Comparison of ENCODE assay signal across 10 mouse cellular contexts in the genomic region with DNA sequence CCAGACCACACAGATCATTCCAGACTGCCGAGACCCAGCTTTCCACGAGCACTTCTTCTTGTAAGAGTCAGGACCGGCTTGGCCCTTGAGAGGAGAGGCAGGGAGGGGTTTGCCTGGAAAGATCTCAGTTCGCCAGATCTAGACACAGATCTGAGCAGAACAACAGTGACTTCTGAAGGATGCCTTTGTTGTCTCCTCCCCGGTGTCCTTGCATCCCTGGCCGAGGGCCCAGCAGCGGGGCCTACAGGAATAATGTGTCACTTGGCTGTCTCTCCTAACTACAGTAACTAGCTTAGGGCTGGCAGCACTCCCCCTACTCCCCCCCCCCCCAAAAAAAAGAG. TPM values are rescaled to one million over a fixed set of nuclear protein-coding genes. Genes with fewer than 3 reads are reported as not detected.
DNase-seq lines count a peak whose midpoint lies in the region; ATAC-seq and TF ChIP-seq lines count a peak whose summit lies in the region.
"Had no signal": no experiment of that assay in that cellular context is flagged by ENCODE, and none has a peak within 500 bp of the region (broad histone marks: within the 10 kb centered on the region; RNA-seq: fewer than 3 reads in every experiment).

No protein-coding gene starts in this region.

- no peaks in the 10 kb centered on the region for H3K9me3 ChIP-seq in forebrain, embryonic 13.5 days (replicated peaks)
- H3K9me3 ChIP-seq in forebrain, embryonic 16.5 days (ENCODE audit: control insufficient read depth, low read length): no peaks in the 10 kb centered on the region
- H3K9me3 ChIP-seq in lung, embryonic 14.5 days (ENCODE audit: low read depth, low read length): no peaks in the 10 kb centered on the region

- H3K4me3 ChIP-seq in forebrain, embryonic 13.5 days: no peak overlapping the region
- no peak overlapping the region for H3K4me3 ChIP-seq in forebrain, embryonic 16.5 days (replicated peaks; ENCODE audit: low read length)
- H3K4me3 ChIP-seq in lung, embryonic 14.5 days (ENCODE audit: low read depth, low read length): no peak overlapping the region

- peak overlapping the region; percentile 37; the same call in 1 of the 2 replicates for H3K27ac ChIP-seq in forebrain, embryonic 13.5 days
- no peak overlapping the region for H3K27ac ChIP-seq in forebrain, embryonic 16.5 days (ENCODE audit: low read length)
- H3K27ac ChIP-seq in lung, embryonic 14.5 days (ENCODE audit: low read depth): peak overlapping the region; percentile 15; the same call in 1 of the 2 replicates

- DNase-seq in lung, embryonic 14.5 days: peak; percentile 45
- no peak for DNase-seq in lung, postnatal 25 days (ENCODE audit: low spot score)
- peak; percentile 71 for DNase-seq in brain, embryonic 14.5 days (ENCODE audit: low read depth)
- peak; percentile 48 to 53 for DNase-seq in kidney, postnatal 4 days
- DNase-seq in embryo, embryonic 10.5 days (ENCODE audit: low spot score): no peak
- DNase-seq: liver, postnatal 0 days; right cerebral cortex, adult 18-20 months had no signal

- no peak overlapping the region for H3K9ac ChIP-seq in forebrain, embryonic 13.5 days
- H3K9ac ChIP-seq in forebrain, embryonic 16.5 days (replicated peaks; ENCODE audit: low read depth, low read length): no peak overlapping the region
- no peak overlapping the region for H3K9ac ChIP-seq in lung, embryonic 14.5 days
- H3K9ac ChIP-seq: liver, postnatal 0 days had no signal

- H3K4me1 ChIP-seq in forebrain, embryonic 13.5 days: peaks cover 53% of the 10 kb centered on the region
- H3K4me1 ChIP-seq in forebrain, embryonic 16.5 days (replicated peaks; ENCODE audit: control insufficient read depth, insufficient read depth, low read length): peaks cover 24% of the 10 kb centered on the region
- H3K4me1 ChIP-seq in lung, embryonic 14.5 days (ENCODE audit: insufficient read depth): 0 out of 2 replicates have a peak, but pooled peaks cover 2% of the 10 kb centered on the region

- ATAC-seq in forebrain, embryonic 13.5 days: no peak
- ATAC-seq in forebrain, embryonic 16.5 days: no peak
- no peak for ATAC-seq in lung, embryonic 14.5 days (ENCODE audit: insufficient read depth)
- ATAC-seq in erythroid progenitor cell, adult 5-6 weeks (replicated peaks; ENCODE audit: low FRiP score, poor library complexity, severe bottlenecking): no peak
- ATAC-seq: liver, postnatal 0 days had no signal

- 54% methylated on average over 7 of the region's 7 CpGs for WGBS in forebrain, embryonic 13.5 days
- 41% methylated on average over 7 of the region's 7 CpGs for WGBS in forebrain, embryonic 16.5 days
- WGBS in lung, embryonic 14.5 days: 37% methylated on average over 7 of the region's 7 CpGs

- H3K27me3 ChIP-seq in forebrain, embryonic 13.5 days: 0 out of 2 replicates have a peak, but pooled peaks cover 5% of the 10 kb centered on the region
- no peaks in the 10 kb centered on the region for H3K27me3 ChIP-seq in forebrain, embryonic 16.5 days (replicated peaks; ENCODE audit: control insufficient read depth, insufficient read depth, low read length)
- H3K27me3 ChIP-seq in lung, embryonic 14.5 days (ENCODE audit: insufficient read depth, low read length): no peaks in the 10 kb centered on the region

- no peak for TF ChIP-seq CTCF in lung, embryonic 14.5 days (IDR thresholded peaks at IDR 0.05; ENCODE audit: low read depth)
- TF ChIP-seq CTCF in brain, embryonic 14.5 days (IDR thresholded peaks at IDR 0.05; ENCODE audit: borderline replicate concordance, extremely low read depth, insufficient read depth, insufficient read length): no peak

- peaks cover 4% of the 10 kb centered on the region for H3K36me3 ChIP-seq in forebrain, embryonic 13.5 days (ENCODE audit: poor library complexity, severe bottlenecking)
- H3K36me3 ChIP-seq in forebrain, embryonic 16.5 days (ENCODE audit: control insufficient read depth, insufficient read depth): no peaks in the 10 kb centered on the region
- no peaks in the 10 kb centered on the region for H3K36me3 ChIP-seq in lung, embryonic 14.5 days (ENCODE audit: insufficient read depth)

- H3K4me2 ChIP-seq in forebrain, embryonic 13.5 days: no peak overlapping the region
- no peak overlapping the region for H3K4me2 ChIP-seq in forebrain, embryonic 16.5 days (ENCODE audit: low read length)
- H3K4me2 ChIP-seq in lung, embryonic 14.5 days: no peak overlapping the region

- TF ChIP-seq POLR2A in brain, embryonic 14.5 days (IDR thresholded peaks at IDR 0.05; ENCODE audit: borderline replicate concordance, extremely low read depth, insufficient read depth, insufficient read length, poor library complexity, severe bottlenecking): no peak

RNA-seq across cellular contexts. Expression of a gene that starts 46.9 kb away (rescaled TPM):
- 49.0 and 56.6 TPM in 2 replicates for polyA plus RNA-seq in forebrain, embryonic 13.5 days (2015; fragmentation: Nextera tagmentation; extraction: Ambion mirVana)
- polyA plus RNA-seq in forebrain, embryonic 16.5 days (2015; fragmentation: Nextera tagmentation; extraction: Ambion mirVana): 44.8 and 50.4 TPM in 2 replicates
- 37.0 and 39.0 TPM in 2 replicates for polyA plus RNA-seq in lung, embryonic 14.5 days (2014; fragmentation: Nextera tagmentation; extraction: Ambion mirVana)
- polyA plus RNA-seq in brain, embryonic 14.5 days (2012; rRNA removed): 68.8 and 92.5 TPM in 2 replicates
- total RNA-seq in erythroid progenitor cell, adult 5-6 weeks (2015; ENCODE audit: low replicate concordance): 6.5 TPM in 1 of 2 replicates, not detected in the other
- 0.30 and 4.1 TPM in 2 replicates for total RNA-seq in erythroid progenitor cell, adult 5-6 weeks (2017; ENCODE audit: low replicate concordance)

Comparison
In these comparisons a context has a peak if more than half of its experiments do, and no peak if none do; other contexts are left out.
1. DNase-seq: peak in lung, embryonic 14.5 days (single experiment), brain, embryonic 14.5 days (single experiment) and kidney, postnatal 4 days (2 of 2); none in lung, postnatal 25 days (single experiment) and embryo, embryonic 10.5 days (single experiment).